Mouse (Mus musculus) G1E (cell line): ENCODE measurements at regions not wholly inside any gene's neighbourhood (a gene's known extent, or its start where the extent isn't known, plus 50 kb on each side); places are given as distances from the start of the nearest gene placed in this dataset.

Source experiments
- ATAC-seq: 2 replicates; pipeline ENCODE4 v1.8.0; 2016; ENCODE audit warnings: mild to moderate bottlenecking; ENCODE audit not compliant: insufficient number of reproducible peaks, poor library complexity, low FRiP score, severe bottlenecking; ENCODE audit errors: extremely low read depth
- DNase-seq: peaks from one replicate; pipeline ENCODE4 v3.0.0; 2012; ENCODE audit warnings: low spot score
- H3K27me3 ChIP-seq: 2 replicates; pipeline ENCODE4 v1.6.1; 2012; ENCODE audit warnings: mild to moderate bottlenecking, low read length, inconsistent platforms; ENCODE audit not compliant: insufficient read depth
- H3K36me3 ChIP-seq: replicated peaks from 2 replicates; pipeline ENCODE3; 2012; ENCODE audit warnings: mild to moderate bottlenecking, inconsistent platforms
- H3K4me1 ChIP-seq: 2 replicates; pipeline ENCODE4 v1.6.1; 2012; ENCODE audit warnings: low read depth, low read length, inconsistent platforms, mixed read lengths; ENCODE audit not compliant: insufficient read depth
- H3K4me3 ChIP-seq: 2 replicates; pipeline ENCODE4 v1.5.1; 2012; ENCODE audit warnings: low read depth, mild to moderate bottlenecking, inconsistent platforms, low read length, moderate library complexity, mixed read lengths
- H3K9me3 ChIP-seq: replicated peaks from 2 replicates; pipeline ENCODE4 v1.6.1; 2012; ENCODE audit warnings: inconsistent platforms
- CTCF ChIP-seq: IDR thresholded peaks from 2 replicates; pipeline ENCODE4 v1.5.1; 2012; ENCODE audit warnings: low read depth, low read length, inconsistent platforms, mixed read lengths
- GATA1 ChIP-seq: IDR thresholded peaks from 2 replicates; pipeline ENCODE4 v1.6.1; 2012; ENCODE audit warnings: borderline replicate concordance, low read length, inconsistent platforms, mixed read lengths
- GATA2 ChIP-seq: IDR thresholded peaks from 2 replicates; pipeline ENCODE4 v1.6.1; 2012; ENCODE audit warnings: low read depth, low read length, inconsistent platforms, borderline replicate concordance
- POLR2AphosphoS5 ChIP-seq: IDR thresholded peaks from 2 replicates; pipeline ENCODE4 v1.6.1; 2012; ENCODE audit warnings: low read depth, low read length, inconsistent platforms; ENCODE audit not compliant: insufficient replicate concordance
- TAL1 ChIP-seq: conservative IDR thresholded peaks from 2 replicates; pipeline ENCODE4 v1.6.1; 2012; ENCODE audit warnings: low read depth, low read length, inconsistent platforms, mixed read lengths

DNA sequence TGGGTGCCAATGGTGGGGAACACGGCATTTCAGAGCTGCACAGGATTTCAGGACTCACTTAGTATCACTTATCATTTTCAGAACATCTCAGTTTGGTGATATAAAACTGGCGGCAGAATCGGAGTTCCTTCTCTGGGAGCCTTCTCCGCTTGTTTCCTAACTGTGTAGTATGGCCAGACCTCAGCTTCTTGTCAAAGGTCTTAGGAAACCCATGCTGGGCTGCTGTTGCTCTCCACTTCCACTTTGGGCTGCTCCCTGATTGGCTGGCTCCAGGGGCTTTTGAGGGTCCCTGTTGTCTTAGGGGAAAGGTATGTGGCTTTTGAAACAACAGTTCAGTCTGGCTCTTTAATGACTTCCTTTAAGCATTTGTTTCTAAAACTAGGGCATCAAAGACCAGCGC lies 170.0 kb upstream of the Cxcr4 start:
- TF ChIP-seq TAL1 (no peak), POLR2AphosphoS5 (no peak), GATA1 (no peak), GATA2 (no peak), CTCF (no peak)
- ATAC-seq, result no peak
- Histone ChIP-seq H3K36me3 (no peaks in the 10 kb centered on the region), H3K4me3 (no peak overlapping the region), H3K4me1 (no peaks in the 10 kb centered on the region), H3K9me3 (peaks cover 15% of the 10 kb centered on the region), H3K27me3 (no peaks in the 10 kb centered on the region)
- no peak for DNase-seq

DNA sequence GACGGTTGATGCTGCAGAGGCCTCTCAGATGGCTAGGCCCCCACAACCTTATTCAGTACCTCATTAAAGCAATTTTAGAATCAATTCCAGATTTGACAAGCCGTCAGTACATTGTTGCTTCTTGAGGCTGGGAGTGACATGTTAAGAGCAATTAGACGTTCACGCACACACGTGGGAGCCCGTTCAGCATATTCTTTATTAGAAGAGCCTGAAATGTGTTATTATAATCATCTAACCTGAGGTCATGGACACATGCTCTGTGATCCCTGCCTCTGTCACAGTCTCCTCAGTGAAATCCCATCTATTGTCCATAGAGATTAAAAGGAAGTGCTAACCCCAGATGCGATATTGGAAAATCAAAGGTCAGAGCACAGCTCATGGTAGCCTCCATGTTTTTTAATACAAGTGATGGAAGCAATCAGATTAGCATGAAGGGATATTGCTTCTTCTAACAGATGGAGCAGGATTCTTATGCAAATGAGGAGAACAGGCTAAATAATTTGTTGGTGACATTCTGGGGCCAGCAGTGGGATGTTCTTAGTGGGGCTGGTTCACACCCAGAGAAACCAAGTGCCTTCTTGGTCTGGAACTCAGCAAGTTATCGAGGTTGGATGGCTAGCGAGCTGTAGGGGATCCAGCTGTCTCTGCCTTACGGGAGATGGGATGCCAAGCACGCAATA lies 166.8 kb upstream of the Cxcr4 start:
- Histone ChIP-seq H3K36me3 (no peaks in the 10 kb centered on the region), H3K4me3 (no peak overlapping the region), H3K9me3 (peaks cover 16% of the 10 kb centered on the region), H3K4me1 (no peaks in the 10 kb centered on the region), H3K27me3 (no peaks in the 10 kb centered on the region)
- TF ChIP-seq GATA2, result no peak
- no peak for TF ChIP-seq CTCF
- no peak for TF ChIP-seq POLR2AphosphoS5
- no peak for TF ChIP-seq TAL1
- no peak for TF ChIP-seq GATA1
- DNase-seq (no peak), ATAC-seq (no peak)

DNA sequence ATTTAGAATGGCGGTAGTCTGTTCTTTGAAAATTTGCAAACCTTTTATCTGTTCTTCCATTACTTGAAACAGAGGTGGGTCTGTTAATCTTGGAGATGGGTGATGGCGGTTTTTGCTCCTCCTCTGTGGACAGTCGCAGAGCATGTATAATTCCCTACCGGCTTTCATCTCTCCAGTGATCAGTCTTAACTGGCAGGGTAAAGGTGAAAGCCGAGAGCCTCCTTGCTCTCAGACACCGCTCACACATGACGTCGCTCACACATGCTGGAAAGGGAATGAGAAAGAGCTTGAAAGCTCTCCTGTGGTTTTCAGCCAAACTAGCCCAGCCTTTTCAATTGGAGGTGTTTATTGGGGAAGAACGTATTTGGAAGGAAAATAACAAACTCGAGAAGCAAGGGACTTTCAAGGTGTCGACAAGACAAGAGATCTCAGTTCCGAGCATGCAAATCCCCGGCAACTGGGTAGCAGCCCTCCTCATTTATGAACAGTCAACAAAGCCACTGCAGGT lies 166.3 kb upstream of the Cxcr4 start:
- no peak for ATAC-seq
- H3K4me3 ChIP-seq, result no peak overlapping the region

DNA sequence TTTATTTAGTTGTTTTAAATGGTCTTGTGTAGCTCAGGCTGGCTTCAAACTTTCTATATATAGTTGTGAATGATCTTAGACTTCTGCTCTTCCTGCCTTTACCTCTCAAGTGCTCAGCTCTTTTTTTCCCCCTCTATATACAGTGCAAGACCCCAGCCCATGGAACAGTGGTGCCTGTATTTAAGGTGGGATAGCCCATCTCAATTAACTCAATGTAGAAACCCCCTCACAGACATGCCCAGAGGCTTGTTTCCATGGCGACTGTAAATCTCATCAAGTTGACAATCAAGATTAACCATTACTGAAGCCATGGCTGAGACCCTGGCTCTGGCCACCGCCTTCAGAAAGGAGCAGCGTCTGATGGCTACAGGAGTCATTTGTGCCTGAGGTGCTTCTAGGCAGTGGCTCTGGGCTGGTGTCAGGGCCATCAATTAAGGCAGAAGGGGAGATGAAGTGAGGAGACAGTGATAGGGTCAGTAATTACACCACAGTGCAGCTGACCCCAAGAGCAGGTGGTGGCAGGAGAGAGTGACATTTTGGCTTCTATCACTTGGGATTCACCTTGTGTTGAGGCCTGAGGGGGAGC lies 161.4 kb upstream of the Cxcr4 start:
- ATAC-seq (no peak), DNase-seq (no peak)
- Histone ChIP-seq H3K27me3 (no peaks in the 10 kb centered on the region), H3K36me3 (no peaks in the 10 kb centered on the region), H3K9me3 (peaks cover 23% of the 10 kb centered on the region), H3K4me3 (no peak overlapping the region), H3K4me1 (no peaks in the 10 kb centered on the region)
- TF ChIP-seq GATA2 (no peak), GATA1 (no peak), POLR2AphosphoS5 (no peak), TAL1 (no peak), CTCF (no peak)

More for the DNA sequence above, 166.3 kb upstream of the Cxcr4 start:
- Histone ChIP-seq H3K27me3 (no peaks in the 10 kb centered on the region), H3K36me3 (no peaks in the 10 kb centered on the region), H3K9me3 (peaks cover 16% of the 10 kb centered on the region), H3K4me1 (no peaks in the 10 kb centered on the region)
- no peak for DNase-seq
- TF ChIP-seq POLR2AphosphoS5 (no peak), TAL1 (no peak), CTCF (no peak), GATA1 (no peak), GATA2 (no peak)

DNA sequence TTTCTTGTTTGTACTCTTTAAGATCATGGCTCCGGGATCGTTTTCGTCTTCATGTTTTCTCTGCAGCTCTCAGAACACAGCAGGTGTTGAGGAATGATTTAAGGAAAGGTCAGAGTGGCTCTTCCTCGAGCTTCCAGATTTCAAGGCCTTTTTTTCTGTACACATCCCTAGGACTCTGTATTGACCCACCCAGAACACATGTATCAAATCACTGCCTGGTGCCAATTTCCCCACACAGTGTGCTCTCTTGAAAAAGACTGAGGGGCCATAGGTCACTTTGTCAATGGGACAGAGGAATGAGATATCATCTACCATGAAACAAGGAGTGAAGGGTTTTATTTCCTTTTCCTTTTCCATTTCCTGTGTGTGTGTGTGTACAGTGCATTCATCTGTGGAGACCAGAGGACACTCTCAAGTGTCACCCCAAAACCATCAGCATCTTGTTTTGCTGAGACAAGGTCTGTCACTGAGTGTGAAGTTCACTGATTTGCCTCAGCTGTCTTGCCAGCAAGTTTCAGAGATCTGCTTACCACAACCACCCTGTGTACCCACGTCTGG lies 157.4 kb upstream of the Cxcr4 start:
- H3K4me1 ChIP-seq, result no peaks in the 10 kb centered on the region
- H3K36me3 ChIP-seq, result no peaks in the 10 kb centered on the region
- H3K9me3 ChIP-seq, result peaks cover 39% of the 10 kb centered on the region
- no peak for TF ChIP-seq GATA2
- no peak for TF ChIP-seq CTCF
- TF ChIP-seq TAL1, result no peak
- TF ChIP-seq GATA1, result no peak
- no peak for TF ChIP-seq POLR2AphosphoS5
- no peak overlapping the region for H3K4me3 ChIP-seq
- ATAC-seq, result no peak
- H3K27me3 ChIP-seq, result no peaks in the 10 kb centered on the region
- DNase-seq, result no peak

DNA sequence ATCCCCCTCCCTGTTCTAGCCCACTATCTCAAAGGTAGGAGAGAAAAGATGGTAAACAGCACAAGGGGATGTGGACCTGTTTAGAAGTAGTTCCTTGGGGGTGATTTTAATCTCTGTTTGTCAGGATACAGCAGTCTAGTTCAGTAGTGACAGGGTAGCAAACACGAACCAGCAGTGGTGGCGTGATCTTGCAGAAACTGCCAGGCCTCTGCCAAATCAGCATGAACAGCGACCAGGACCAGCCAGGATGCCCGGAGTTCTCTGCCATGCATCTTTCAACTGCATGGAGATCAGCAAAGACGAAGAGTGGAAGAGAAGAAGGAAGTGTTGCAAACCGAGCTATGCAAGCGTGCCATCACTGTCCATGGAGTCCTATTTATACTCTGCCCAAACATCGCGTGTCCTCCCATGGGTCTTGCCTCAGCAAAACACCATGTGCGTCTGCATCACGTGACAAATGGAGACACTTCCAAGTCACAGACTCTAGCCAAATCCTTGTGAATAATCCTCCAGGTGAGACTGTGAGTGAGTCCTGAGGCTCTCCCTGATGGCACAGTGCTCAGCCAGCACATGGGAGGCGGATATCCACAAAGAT lies 155.2 kb upstream of the Cxcr4 start:
- no peaks in the 10 kb centered on the region for H3K36me3 ChIP-seq
- H3K4me3 ChIP-seq, result no peak overlapping the region
- TF ChIP-seq GATA1, result no peak
- no peak for TF ChIP-seq POLR2AphosphoS5
- no peak for TF ChIP-seq TAL1
- TF ChIP-seq CTCF, result no peak
- TF ChIP-seq GATA2, result no peak
- no peaks in the 10 kb centered on the region for H3K27me3 ChIP-seq
- DNase-seq (no peak), ATAC-seq (no peak)
- no peaks in the 10 kb centered on the region for H3K4me1 ChIP-seq
- H3K9me3 ChIP-seq, result peaks cover 53% of the 10 kb centered on the region
